Mouse (Mus musculus) heart, postnatal 0 days (tissue): ENCODE results near the gene Add2. TPM values are rescaled to one million over a fixed set of nuclear protein-coding genes. Genes with fewer than 3 reads are reported as not detected.

Source experiments
- ATAC-seq: fragments of 200-750 bp; cut with Nextera tagmentation; 2 replicates; pipeline ENCODE4 v1.8.0; 2017; ENCODE audit warnings: low read depth, moderate number of reproducible peaks, moderate library complexity; ENCODE audit not compliant: insufficient read depth
- DNase-seq: peaks from one replicate; pipeline ENCODE4 v3.0.0-alpha.2; 2016; ENCODE audit warnings: low spot score
- H3K27ac ChIP-seq: fragments of 300-500 bp; sonication (generic); 2 replicates; pipeline ENCODE4 v1.5.1; 2014; ENCODE audit warnings: low read depth, mild to moderate bottlenecking
- H3K27me3 ChIP-seq: fragments of 300-500 bp; sonication (generic); 2 replicates; pipeline ENCODE4 v1.6.1; 2014; ENCODE audit warnings: low read length, mixed read lengths; ENCODE audit not compliant: control insufficient read depth, insufficient read depth
- H3K36me3 ChIP-seq: fragments of 300-500 bp; sonication (generic); replicated peaks from 2 replicates; pipeline ENCODE4 v1.6.1; 2014; ENCODE audit warnings: low read length, mixed read lengths; ENCODE audit not compliant: control insufficient read depth, insufficient read depth
- H3K4me1 ChIP-seq: fragments of 300-500 bp; sonication (generic); 2 replicates; pipeline ENCODE4 v1.6.1; 2014; ENCODE audit warnings: antibody characterized with exemption; ENCODE audit not compliant: control insufficient read depth, insufficient read depth
- H3K4me2 ChIP-seq: fragments of 300-500 bp; sonication (generic); 2 replicates; pipeline ENCODE4 v1.6.1; 2014; ENCODE audit warnings: low read depth, mild to moderate bottlenecking, low read length, moderate library complexity
- H3K4me3 ChIP-seq: fragments of 300-500 bp; sonication (generic); 2 replicates; pipeline ENCODE4 v1.5.1; 2014; ENCODE audit warnings: low read depth, low read length
- H3K9ac ChIP-seq: fragments of 300-500 bp; sonication (generic); replicated peaks from 2 replicates; pipeline ENCODE4 v1.6.1; 2014; ENCODE audit warnings: low read depth, low read length, mixed read lengths
- H3K9me3 ChIP-seq: fragments of 300-500 bp; sonication (generic); replicated peaks from 2 replicates; pipeline ENCODE4 v1.6.1; 2016; ENCODE audit warnings: low read length; ENCODE audit not compliant: control insufficient read depth
- CTCF ChIP-seq: IDR thresholded peaks from 2 replicates; pipeline ENCODE4 v1.5.1; 2016; ENCODE audit warnings: antibody characterized with exemption, control low read depth, low read depth
- EP300 ChIP-seq: IDR thresholded peaks from 2 replicates; pipeline ENCODE4 v1.6.1; 2016; ENCODE audit warnings: antibody characterized with exemption, low read depth
- WGBS: fragments of 180-500 bp; shearing (Covaris S2); extraction: QIAGEN DNeasy Blood & Tissue Kit; methylation state at CpG from one replicate; pipeline ENCODE4 v1.1.7; 2014; 5-methylcytosine and 5-hydroxymethylcytosine counted together
- polyA plus RNA-seq: library from polyadenylated mRNA; unstranded; fragments of >200 nt; fragmentation: Nextera tagmentation; extraction: Ambion mirVana; gene quantifications from 2 replicates; pipeline ENCODE4 v1.2.1, GENCODE M21; 2015
- total RNA-seq: library from RNA; depleted of rRNA; stranded (reverse); fragments of >200 nt; gene quantifications from 2 replicates; pipeline ENCODE4 v1.2.3, GENCODE M21; 2014; ENCODE audit warnings: low replicate concordance

Add2 gene
- total and polyA plus RNA-seq, 2 experiments from 2014 or later = 1.2 to 1.5 TPM

DNA sequence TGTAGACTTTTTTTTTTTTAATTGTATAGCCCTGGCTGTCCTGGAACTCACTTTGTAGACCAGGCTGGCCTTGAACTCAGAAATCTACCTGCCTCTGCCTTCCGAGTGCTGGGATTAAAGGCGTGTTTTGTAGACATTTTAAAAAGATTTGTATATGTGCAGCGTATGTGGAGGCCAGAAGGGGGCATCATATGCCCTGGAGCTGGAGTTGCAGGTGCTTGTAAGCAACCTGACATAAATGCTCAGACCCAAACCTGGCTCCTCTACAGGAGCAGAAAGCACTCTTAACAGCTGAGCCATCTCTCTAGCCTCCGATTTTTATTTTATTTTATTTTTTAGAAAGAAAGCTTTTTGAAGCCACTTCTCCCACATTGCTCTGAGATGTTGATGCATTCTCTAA lies 70.5 kb downstream of the Add2 start:
- 78% methylated on average over 4 of the region's 4 CpGs for WGBS
- no peaks in the 10 kb centered on the region for H3K9me3 ChIP-seq
- DNase-seq = no peak

DNA sequence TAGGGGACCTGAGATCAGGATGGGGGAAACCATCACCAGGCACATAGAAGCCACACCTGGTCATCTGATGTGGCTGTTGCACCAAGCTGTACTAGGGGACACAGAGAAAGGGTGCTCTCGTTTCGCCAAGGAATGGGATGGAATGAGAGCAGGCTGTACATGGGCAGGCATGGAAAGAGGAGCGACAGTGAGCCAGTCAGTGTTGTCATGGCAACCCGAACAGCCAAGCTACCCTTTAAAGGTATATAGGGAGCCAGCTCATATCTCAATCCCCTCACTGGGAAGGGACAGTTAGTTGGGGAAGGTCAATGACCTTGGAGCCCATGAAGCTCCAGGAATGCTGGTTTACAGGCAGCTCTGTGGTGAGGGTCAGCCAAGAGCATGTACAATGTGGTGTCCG lies 73.0 kb downstream of the Add2 start:
- H3K9ac ChIP-seq = no peak overlapping the region
- WGBS = 77% methylated on average over 5 of the region's 5 CpGs

More for the DNA sequence above, 70.5 kb downstream of the Add2 start:
- no peaks in the 10 kb centered on the region for H3K27me3 ChIP-seq
- no peak overlapping the region for H3K4me3 ChIP-seq
- H3K4me1 ChIP-seq = no peaks in the 10 kb centered on the region
- TF ChIP-seq CTCF (0 out of 2 replicates have a peak, but pooled peaks have one; percentile 4), EP300 (no peak)
- no peak overlapping the region for H3K4me2 ChIP-seq
- H3K9ac ChIP-seq = no peak overlapping the region
- ATAC-seq = no peak
- H3K36me3 ChIP-seq = no peaks in the 10 kb centered on the region
- no peak overlapping the region for H3K27ac ChIP-seq

DNA sequence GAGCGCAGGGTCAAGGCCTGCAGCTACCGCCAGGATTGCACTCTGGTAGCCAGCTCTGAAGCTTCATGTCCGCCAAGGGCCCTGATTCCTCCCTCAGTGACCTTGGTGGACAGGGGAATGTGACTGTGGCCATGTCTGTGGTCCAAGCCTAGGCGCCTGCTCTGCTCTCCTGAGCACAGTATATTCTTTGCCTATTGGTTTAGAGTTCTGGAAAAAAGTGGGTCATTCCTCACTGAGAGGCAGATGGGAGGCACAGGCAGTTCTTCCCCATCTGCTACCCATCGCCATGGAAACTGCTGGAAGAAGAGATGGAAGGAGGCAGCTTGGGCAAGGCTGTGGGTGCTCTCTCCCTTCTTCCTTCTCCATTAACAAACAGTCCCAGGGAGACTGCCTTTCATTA lies 74.4 kb downstream of the Add2 start:
- WGBS = 87% methylated on average over 5 of the region's 5 CpGs
- Histone ChIP-seq H3K4me2 (no peak overlapping the region), H3K36me3 (no peaks in the 10 kb centered on the region), H3K9me3 (no peaks in the 10 kb centered on the region), H3K4me1 (no peaks in the 10 kb centered on the region), H3K27ac (no peak overlapping the region), H3K4me3 (no peak overlapping the region), H3K9ac (no peak overlapping the region), H3K27me3 (no peaks in the 10 kb centered on the region)
- DNase-seq (no peak), ATAC-seq (no peak)
- TF ChIP-seq CTCF (no peak), EP300 (no peak)

More for the DNA sequence above, 73.0 kb downstream of the Add2 start:
- H3K4me3 ChIP-seq = no peak overlapping the region
- no peaks in the 10 kb centered on the region for H3K27me3 ChIP-seq
- no peaks in the 10 kb centered on the region for H3K4me1 ChIP-seq
- TF ChIP-seq CTCF = no peak
- TF ChIP-seq EP300 = no peak
- DNase-seq (no peak), ATAC-seq (no peak)
- H3K27ac ChIP-seq = no peak overlapping the region
- no peaks in the 10 kb centered on the region for H3K36me3 ChIP-seq
- no peak overlapping the region for H3K4me2 ChIP-seq
- H3K9me3 ChIP-seq = no peaks in the 10 kb centered on the region

DNA sequence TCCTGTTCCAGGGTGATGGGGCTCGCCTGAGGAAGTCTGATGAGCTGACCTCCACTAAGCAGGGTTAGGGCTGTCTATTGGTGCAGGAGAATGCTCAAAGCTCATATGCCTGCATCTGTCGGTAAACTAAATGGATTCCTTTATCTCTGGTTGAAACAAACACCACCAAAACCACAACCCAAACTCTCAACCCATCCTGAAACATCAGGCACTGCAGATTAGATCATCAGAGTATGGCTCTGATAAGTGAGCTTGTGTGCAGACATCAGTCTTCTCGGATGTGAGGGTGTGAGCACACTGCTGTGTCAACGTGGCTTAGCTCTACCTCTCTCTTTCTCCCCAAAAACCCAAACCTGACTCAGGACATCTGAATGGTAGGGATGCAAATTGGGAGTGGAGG lies 75.1 kb downstream of the Add2 start:
- H3K9ac ChIP-seq = no peak overlapping the region
- no peak overlapping the region for H3K4me2 ChIP-seq
- WGBS = 57% methylated on average over 4 of the region's 4 CpGs
- H3K27me3 ChIP-seq = no peaks in the 10 kb centered on the region
- no peak overlapping the region for H3K27ac ChIP-seq
- ATAC-seq (no peak), DNase-seq (no peak)
- TF ChIP-seq EP300 = no peak
- TF ChIP-seq CTCF = no peak
- H3K36me3 ChIP-seq = no peaks in the 10 kb centered on the region
- H3K9me3 ChIP-seq = no peaks in the 10 kb centered on the region
- H3K4me1 ChIP-seq = no peaks in the 10 kb centered on the region
- H3K4me3 ChIP-seq = no peak overlapping the region

DNA sequence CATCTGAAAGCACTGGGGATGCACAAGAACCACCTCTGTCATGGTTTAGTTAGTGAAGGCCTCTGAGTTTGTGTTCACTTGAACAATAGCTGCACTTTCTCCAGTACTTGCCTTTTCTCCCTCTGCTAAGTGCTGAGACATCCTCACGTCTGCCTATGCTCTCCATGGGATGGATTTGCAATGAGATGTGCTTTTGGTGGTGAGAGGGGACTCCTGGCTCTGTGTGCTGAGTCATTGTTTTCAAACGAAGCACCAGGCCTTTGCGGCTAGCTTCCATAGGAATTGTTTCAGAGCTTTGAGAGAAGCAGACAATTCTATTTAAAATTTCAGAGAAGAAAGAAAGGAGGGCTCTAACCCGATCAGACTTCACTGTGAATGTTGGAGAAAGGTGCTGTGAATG lies 76.2 kb downstream of the Add2 start:
- DNase-seq (no peak), ATAC-seq (no peak)
- H3K27ac ChIP-seq = no peak overlapping the region
- no peaks in the 10 kb centered on the region for H3K27me3 ChIP-seq
- no peaks in the 10 kb centered on the region for H3K36me3 ChIP-seq
- TF ChIP-seq CTCF (no peak), EP300 (no peak)
- H3K4me2 ChIP-seq = no peak overlapping the region
- H3K9ac ChIP-seq = no peak overlapping the region
- H3K9me3 ChIP-seq = no peaks in the 10 kb centered on the region
- H3K4me1 ChIP-seq = no peaks in the 10 kb centered on the region
- WGBS = 65% methylated on average over 4 of the region's 4 CpGs
- H3K4me3 ChIP-seq = no peak overlapping the region

DNA sequence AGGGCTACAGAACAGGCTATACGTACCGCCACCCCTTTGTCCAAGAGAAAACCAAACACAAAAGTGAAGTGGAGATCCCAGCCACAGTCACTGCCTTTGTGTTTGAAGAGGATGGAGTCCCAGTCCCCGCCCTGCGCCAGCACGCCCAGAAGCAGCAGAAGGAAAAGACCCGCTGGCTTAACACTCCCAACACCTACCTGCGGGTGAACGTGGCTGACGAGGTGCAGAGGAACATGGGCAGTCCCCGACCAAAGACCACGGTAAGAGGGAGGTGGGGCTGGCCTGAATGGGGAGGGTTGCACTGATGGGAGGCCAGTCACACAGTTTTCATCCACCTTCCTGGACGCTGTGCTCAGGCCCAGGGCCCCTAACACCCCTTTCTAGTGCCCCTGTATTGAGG lies 77.6 kb downstream of the Add2 start:
- TF ChIP-seq EP300 = no peak
- TF ChIP-seq CTCF = no peak
- H3K9ac ChIP-seq = no peak overlapping the region
- no peaks in the 10 kb centered on the region for H3K36me3 ChIP-seq
- WGBS = 82% methylated on average over 12 of the region's 12 CpGs
- no peak overlapping the region for H3K4me2 ChIP-seq
- H3K9me3 ChIP-seq = no peaks in the 10 kb centered on the region
- ATAC-seq (no peak), DNase-seq (no peak)
- H3K27ac ChIP-seq = no peak overlapping the region
- no peak overlapping the region for H3K4me3 ChIP-seq
- H3K27me3 ChIP-seq = no peaks in the 10 kb centered on the region
- H3K4me1 ChIP-seq = no peaks in the 10 kb centered on the region
